10 mouse cellular contexts compared by ENCODE assay signal in the genomic region with DNA sequence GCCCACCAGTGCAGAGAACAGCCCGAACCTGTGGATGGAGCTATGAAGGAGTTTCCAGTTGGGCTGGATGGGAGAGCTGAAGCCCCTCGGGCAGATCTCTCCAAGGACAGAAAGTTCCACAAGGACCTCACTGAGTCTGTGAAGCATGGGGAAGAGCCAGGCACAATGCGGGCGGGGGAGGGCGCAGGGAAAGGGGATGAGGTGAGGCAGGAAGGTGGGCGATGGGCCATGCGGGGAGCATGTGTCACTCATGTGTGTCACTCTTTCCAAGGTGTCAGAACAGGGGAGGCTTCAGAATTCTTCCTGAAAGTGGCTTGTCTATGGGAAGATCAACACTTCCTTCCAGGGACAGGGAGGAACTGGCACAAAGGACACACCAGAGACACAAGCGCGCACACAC. TPM values are rescaled to one million over a fixed set of nuclear protein-coding genes. Genes with fewer than 3 reads are reported as not detected.
DNase-seq lines count a peak whose midpoint lies in the region; ATAC-seq and TF ChIP-seq lines count a peak whose summit lies in the region.
"Had no signal": no experiment of that assay in that cellular context is flagged by ENCODE, and none has a peak within 500 bp of the region (broad histone marks: within the 10 kb centered on the region; RNA-seq: fewer than 3 reads in every experiment).

No protein-coding gene starts in this region.

- no peak; the same call in 1 of the 2 replicates for ATAC-seq in lung, embryonic 16.5 days (ENCODE audit: low read depth)
- ATAC-seq in hindbrain, embryonic 12.5 days (ENCODE audit: low FRiP score), result no peak

- H3K79me2 ChIP-seq in heart, adult 2 months (replicated peaks; ENCODE audit: control insufficient read depth, insufficient read depth, low read length), result no peaks in the 10 kb centered on the region

- no peak for TF ChIP-seq CTCF in heart, adult 2 months (IDR thresholded peaks at IDR 0.05)
- no peak for TF ChIP-seq CTCF in small intestine, adult 2 months (IDR thresholded peaks at IDR 0.05; ENCODE audit: extremely low read depth, insufficient read length, insufficient replicate concordance, low read depth, low read length)

- H3K4me2 ChIP-seq in lung, embryonic 16.5 days (ENCODE audit: low read depth, low read length), result no peak overlapping the region
- H3K4me2 ChIP-seq in hindbrain, embryonic 12.5 days (replicated peaks), result no peak overlapping the region

- peaks cover 18% of the 10 kb centered on the region for H3K4me1 ChIP-seq in heart, adult 2 months (ENCODE audit: control insufficient read depth, insufficient read depth, low read length)
- peaks cover 52% of the 10 kb centered on the region for H3K4me1 ChIP-seq in lung, embryonic 16.5 days (replicated peaks; ENCODE audit: control insufficient read depth, insufficient read depth, low read length)
- peaks cover 20% of the 10 kb centered on the region for H3K4me1 ChIP-seq in hindbrain, embryonic 12.5 days
- H3K4me1 ChIP-seq in small intestine, adult 2 months (ENCODE audit: control insufficient read depth, insufficient read depth, insufficient read length, low read length), result peaks cover 36% of the 10 kb centered on the region

- no peak overlapping the region for H3K4me3 ChIP-seq in heart, adult 2 months
- no peak overlapping the region for H3K4me3 ChIP-seq in lung, embryonic 16.5 days (ENCODE audit: low read length)
- H3K4me3 ChIP-seq in hindbrain, embryonic 12.5 days, result no peak overlapping the region
- H3K4me3 ChIP-seq in small intestine, adult 2 months (ENCODE audit: low read depth, low read length), result no peak overlapping the region

- no peak for TF ChIP-seq POLR2A in heart, adult 2 months (IDR thresholded peaks at IDR 0.05; ENCODE audit: insufficient read depth, low read depth, low read length)
- no peak for TF ChIP-seq POLR2A in small intestine, adult 2 months (IDR thresholded peaks at IDR 0.05; ENCODE audit: low read depth, low read length)

- peak overlapping the region; percentile 76 for H3K27ac ChIP-seq in heart, adult 2 months
- peak overlapping the region; percentile 95 for H3K27ac ChIP-seq in lung, embryonic 16.5 days (ENCODE audit: low read length)
- H3K27ac ChIP-seq in hindbrain, embryonic 12.5 days, result peak overlapping the region; percentile 57; the same call in 1 of the 2 replicates
- peak overlapping the region; percentile 14; the same call in 1 of the 2 replicates for H3K27ac ChIP-seq in small intestine, adult 2 months (ENCODE audit: insufficient read depth, low read depth, low read length)
- H3K27ac ChIP-seq: macrophage had no signal

- no peaks in the 10 kb centered on the region for H3K27me3 ChIP-seq in heart, adult 2 months (ENCODE audit: control insufficient read depth, insufficient read depth, low read length)
- no peaks in the 10 kb centered on the region for H3K27me3 ChIP-seq in lung, embryonic 16.5 days (ENCODE audit: control insufficient read depth, insufficient read depth, low read depth, low read length)
- no peaks in the 10 kb centered on the region for H3K27me3 ChIP-seq in hindbrain, embryonic 12.5 days
- H3K27me3 ChIP-seq in small intestine, adult 2 months (ENCODE audit: control insufficient read depth, insufficient read depth, low read length), result no peaks in the 10 kb centered on the region

- intact Hi-C loops in heart, adult 2 months (cut with DNase I), result no loop called here
- intact Hi-C loops in left cerebral cortex, postnatal 25 days (cut with DNase I), result no loop called here

- no peaks in the 10 kb centered on the region for H3K36me3 ChIP-seq in heart, adult 2 months (ENCODE audit: control insufficient read depth, insufficient read depth, low read length)
- H3K36me3 ChIP-seq in lung, embryonic 16.5 days (ENCODE audit: control insufficient read depth, insufficient read depth, low read length), result no peaks in the 10 kb centered on the region
- H3K36me3 ChIP-seq in hindbrain, embryonic 12.5 days, result no peaks in the 10 kb centered on the region
- H3K36me3 ChIP-seq in small intestine, adult 2 months (ENCODE audit: control insufficient read depth, insufficient read depth, low read length), result no peaks in the 10 kb centered on the region

- H3K9ac ChIP-seq in heart, adult 2 months (ENCODE audit: low read depth, low read length), result no peak overlapping the region
- H3K9ac ChIP-seq in lung, embryonic 16.5 days (ENCODE audit: low read length), result peak overlapping the region; percentile 1; the same call in 1 of the 2 replicates
- no peak overlapping the region for H3K9ac ChIP-seq in hindbrain, embryonic 12.5 days

- H3K9me3 ChIP-seq in lung, embryonic 16.5 days (ENCODE audit: control insufficient read depth, low read length), result peaks cover 3% of the 10 kb centered on the region; the same call in 1 of the 2 replicates
- 0 out of 2 replicates have a peak, but pooled peaks cover 5% of the 10 kb centered on the region for H3K9me3 ChIP-seq in hindbrain, embryonic 12.5 days (replicated peaks)

- 81% methylated on average over 9 of the region's 9 CpGs for WGBS in heart, adult 2 months
- WGBS in lung, embryonic 16.5 days, result 58% methylated on average over 9 of the region's 9 CpGs
- 83% methylated on average over 9 of the region's 9 CpGs for WGBS in hindbrain, embryonic 12.5 days
- 89% methylated on average over 9 of the region's 9 CpGs for WGBS in small intestine, adult 2 months

- no peak for DNase-seq in heart, adult 2 months
- DNase-seq in heart, adult 11 months, result no peak
- DNase-seq in lung, postnatal 25 days (ENCODE audit: low spot score), result no peak
- no peak for DNase-seq in right cerebral cortex, postnatal 14 days
- DNase-seq in left cerebral cortex, postnatal 25 days (ENCODE audit: low spot score in 2 of 2), result no peak

- TF ChIP-seq EP300 in heart, adult 2 months (IDR thresholded peaks at IDR 0.05; ENCODE audit: insufficient read depth, low read depth, low read length), result no peak

RNA-seq across cellular contexts. Expression of gene Kazn, which starts 58.3 kb away (rescaled TPM):
- 1 to 10 TPM; 2.4 to 3.4 TPM for total RNA-seq in heart, adult 2 months (2021)
- 3.8 and 5.7 TPM in 2 replicates for polyA plus RNA-seq in heart, adult 2 months (2012; rRNA removed)
- 11.4 and 11.6 TPM in 2 replicates for polyA plus RNA-seq in lung, embryonic 16.5 days (2015; fragmentation: Nextera tagmentation; extraction: Ambion mirVana)
- 20.6 and 22.4 TPM in 2 replicates for polyA plus RNA-seq in hindbrain, embryonic 12.5 days (2016; fragmentation: Nextera tagmentation; extraction: Ambion mirVana)
- 13.1 and 15.3 TPM in 2 replicates for polyA plus RNA-seq in small intestine, adult 2 months (2012; rRNA removed)
- 100 to 1,000 TPM in 1 of 2 experiments, 10 to 100 TPM in 1; 86.1 to 104 TPM for total RNA-seq in left cerebral cortex, postnatal 25 days (2021)
- polyA plus RNA-seq: C2C12, macrophage had no signal

Comparison
In these comparisons a context has a peak if more than half of its experiments do, and no peak if none do; other contexts are left out.
1. H3K27ac ChIP-seq: peak in every context shown above with its lines; median percentile 95 in lung, embryonic 16.5 days; 76 in heart, adult 2 months; 57 in hindbrain, embryonic 12.5 days; 14 in small intestine, adult 2 months.